Mouse (Mus musculus): Measurements from ENCODE around the gene Cdc42bpg. TPM values are rescaled to one million over a fixed set of nuclear protein-coding genes. Genes with fewer than 3 reads are reported as not detected.

Gene Cdc42bpg
- total RNA-seq, 2 experiments from 2014 or later = 3.9 to 4.6 TPM

DNA sequence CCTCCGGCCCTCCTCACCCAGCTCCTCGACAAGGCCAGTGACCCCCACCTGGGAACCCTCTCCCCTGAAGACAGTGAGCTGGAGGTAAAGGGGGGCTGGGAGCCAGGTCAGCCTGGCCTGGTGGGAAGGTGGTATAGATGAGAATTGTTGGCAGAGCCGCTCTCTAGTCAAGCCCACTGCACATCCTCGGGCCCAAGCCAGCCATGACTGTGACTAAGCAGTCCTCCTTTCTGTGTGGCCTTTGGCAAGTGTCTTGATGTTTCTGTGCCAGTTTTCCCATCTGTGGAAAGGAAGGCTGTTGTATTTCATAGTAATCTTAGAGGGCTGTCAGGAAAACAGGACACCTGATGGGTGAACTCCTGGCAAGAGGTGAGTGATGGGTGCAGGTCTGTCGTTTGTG is 37.7 kb downstream of the Cdc42bpg start:
- DNase-seq (ENCODE audit: extremely low spot score in 1 of 2, low spot score in 1 of 2) = no peak

DNA sequence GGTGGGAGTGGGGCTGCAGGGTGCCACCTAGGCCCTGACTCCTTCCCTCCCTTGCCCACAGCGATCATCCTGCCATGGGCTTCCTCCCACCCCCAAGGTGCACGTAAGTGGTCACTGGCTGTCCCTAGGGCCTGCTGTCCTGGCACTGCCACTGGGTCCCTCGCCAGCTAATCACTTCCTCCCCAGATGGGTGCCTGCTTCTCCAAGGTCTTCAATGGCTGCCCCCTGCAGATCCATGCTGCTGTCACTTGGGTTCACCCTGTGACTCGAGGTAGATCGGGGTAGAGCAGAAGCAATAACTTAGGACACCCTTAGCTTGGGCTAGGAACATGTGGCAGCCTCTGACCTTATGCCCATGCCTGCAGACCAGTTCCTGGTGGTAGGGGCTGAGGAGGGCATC is 39.8 kb downstream of the Cdc42bpg start:
- no peak for DNase-seq (ENCODE audit: extremely low spot score in 1 of 2, low spot score in 1 of 2)

GRCm38 (mm10) chr19:6346661-6347060 is 40.4 kb downstream of the Cdc42bpg start:
- DNase-seq (ENCODE audit: extremely low spot score in 1 of 2, low spot score in 1 of 2) = no peak

DNA sequence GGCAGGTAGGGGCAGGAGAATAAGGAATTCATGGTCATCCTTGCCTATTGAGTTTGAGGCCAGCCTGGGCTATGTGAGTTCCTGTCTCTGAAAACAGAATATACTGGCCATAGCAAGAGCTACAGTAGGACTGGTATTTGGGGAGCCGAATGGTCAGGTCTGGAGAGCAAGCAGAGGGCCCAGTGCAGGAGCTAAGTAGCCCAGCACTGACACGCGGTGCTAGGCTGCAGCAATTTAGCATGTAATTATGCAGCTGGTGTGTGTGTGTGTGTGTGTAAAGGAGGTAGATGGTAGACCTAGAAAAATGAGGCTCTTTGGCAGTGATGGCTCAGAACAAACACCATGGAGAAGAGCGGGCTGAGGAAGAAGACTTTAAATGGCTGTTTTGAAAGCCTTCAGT is 41.4 kb downstream of the Cdc42bpg start:
- no peak for DNase-seq (ENCODE audit: extremely low spot score in 1 of 2, low spot score in 1 of 2)

DNA sequence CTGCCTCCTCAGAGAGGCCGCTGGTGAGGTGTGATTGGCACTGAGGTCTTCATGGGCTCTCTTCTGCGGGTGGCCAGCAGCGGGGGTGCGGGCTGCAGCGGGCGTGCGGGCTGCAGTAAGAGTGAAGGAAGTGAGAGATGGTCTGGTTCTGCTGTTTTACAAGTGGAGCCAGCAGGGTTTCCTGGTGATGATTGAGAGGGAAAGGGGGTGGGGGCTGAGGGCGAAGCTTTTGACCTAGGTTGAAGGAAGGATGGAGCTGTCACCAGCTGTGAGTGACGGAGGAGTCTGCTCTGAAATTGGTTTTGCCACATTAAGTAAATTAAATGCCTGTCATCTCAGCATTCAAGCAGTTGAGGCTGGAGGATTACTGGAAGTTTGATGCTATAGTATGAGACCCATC is 42.5 kb downstream of the Cdc42bpg start:
- no peak for DNase-seq (ENCODE audit: extremely low spot score in 1 of 2, low spot score in 1 of 2)

GRCm38 (mm10) chr19:6349215-6349983 is 43.1 kb downstream of the Cdc42bpg start:
- no peak for DNase-seq (ENCODE audit: extremely low spot score in 1 of 2, low spot score in 1 of 2)

GRCm38 (mm10) chr19:6351431-6352106 is 45.3 kb downstream of the Cdc42bpg start:
- no peak for DNase-seq (ENCODE audit: extremely low spot score in 1 of 2, low spot score in 1 of 2)

- no peak for DNase-seq (ENCODE audit: extremely low spot score in 1 of 2, low spot score in 1 of 2)
These were observed 45.9 kb downstream of the Cdc42bpg start for GRCm38 (mm10) chr19:6352107-6352505.

- DNase-seq (ENCODE audit: extremely low spot score in 1 of 2, low spot score in 1 of 2) = no peak
These were observed 47.8 kb downstream of the Cdc42bpg start for GRCm38 (mm10) chr19:6354030-6354429.

DNA sequence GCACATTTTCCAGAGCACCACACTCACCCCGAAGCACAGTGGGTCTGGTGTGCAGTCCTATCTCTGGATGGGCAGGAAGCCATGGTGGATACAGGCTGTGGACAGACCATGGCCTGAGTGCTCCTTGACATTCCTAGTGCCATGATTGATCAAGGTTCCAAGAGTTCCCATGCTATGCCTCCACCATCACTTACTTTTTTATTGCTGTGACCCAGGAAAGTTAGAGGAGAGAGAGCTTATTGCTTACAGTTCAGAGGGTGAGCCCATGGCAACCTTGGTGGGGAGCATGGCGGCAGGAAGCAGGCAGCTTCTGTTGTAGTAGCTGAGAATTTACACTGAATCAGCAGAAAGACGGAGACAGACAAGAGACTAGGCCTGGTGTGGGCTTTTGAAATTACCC is 55.0 kb downstream of the Cdc42bpg start:
- no peak for DNase-seq (ENCODE audit: extremely low spot score in 1 of 2, low spot score in 1 of 2)

GRCm38 (mm10) chr19:6363091-6363410 is 56.8 kb downstream of the Cdc42bpg start:
- no peak for DNase-seq (ENCODE audit: extremely low spot score in 1 of 2, low spot score in 1 of 2)

DNA sequence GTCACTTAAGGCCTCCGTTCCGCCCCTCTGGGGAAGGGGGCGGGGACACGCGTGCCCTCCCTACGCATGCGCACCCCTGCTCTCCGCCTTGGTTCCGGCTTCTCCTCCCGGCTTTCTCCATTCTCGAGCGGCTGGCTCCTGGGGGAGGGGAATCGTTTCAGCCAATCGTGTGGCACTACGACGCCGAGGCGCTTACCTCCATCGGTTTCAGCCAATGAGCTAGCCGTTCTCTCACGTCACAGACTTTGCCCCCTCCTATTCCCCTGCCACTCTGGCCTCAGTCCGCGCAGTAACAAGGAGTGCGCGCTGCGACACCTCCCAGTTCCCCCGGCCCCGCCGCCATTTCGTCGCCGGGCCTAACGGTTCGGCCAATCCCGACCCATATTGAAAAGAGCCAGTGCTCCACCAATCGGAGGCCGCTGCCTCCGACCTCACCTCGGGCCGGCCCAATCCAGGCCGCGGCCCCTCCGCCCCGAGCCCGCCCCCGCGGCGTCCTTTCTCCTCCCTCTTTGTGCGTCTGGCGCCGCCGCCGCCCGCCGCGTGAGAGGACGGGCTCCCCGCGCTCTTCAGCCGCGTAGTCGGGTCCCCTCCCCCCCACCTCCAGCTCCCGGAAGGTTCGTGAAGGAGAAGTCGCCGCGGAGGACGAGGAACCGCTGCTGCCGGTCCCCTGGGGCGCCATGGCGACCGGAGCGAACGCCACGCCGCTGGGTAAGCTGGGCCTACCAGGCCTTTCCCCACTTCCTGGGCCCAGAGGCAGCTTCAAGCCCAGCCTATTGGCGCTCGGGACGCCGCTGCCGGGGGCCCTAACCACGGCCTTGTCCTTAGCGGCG is 57.4 kb downstream of the Cdc42bpg start, which contains the start of gene Sf1:
Gene Sf1 (plus strand): TSS at position 280 of the 830 bp plus-strand sequence.
- peak; percentile 96 for DNase-seq (ENCODE audit: extremely low spot score in 1 of 2, low spot score in 1 of 2)

DNA sequence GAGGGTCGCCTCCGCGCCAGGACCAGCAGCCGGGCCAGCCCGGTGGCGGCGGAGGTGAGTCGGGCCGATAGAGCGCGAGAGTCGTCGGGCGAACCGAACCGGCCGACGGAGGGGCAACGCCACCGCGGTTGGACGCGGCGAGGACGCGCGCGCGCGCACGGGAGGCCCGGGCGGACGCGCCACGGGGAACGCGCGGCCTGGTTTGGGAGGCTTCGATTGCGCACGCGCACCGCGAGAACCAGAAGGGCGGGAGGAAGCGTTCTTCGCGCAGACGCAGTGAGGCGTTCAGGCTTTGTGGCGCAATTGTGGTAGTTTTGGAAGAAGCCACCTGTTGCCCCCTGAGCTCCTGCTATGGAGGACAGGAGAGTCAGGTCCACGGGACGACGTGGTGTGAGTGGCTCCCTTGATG is 58.1 kb downstream of the Cdc42bpg start:
- DNase-seq (ENCODE audit: extremely low spot score in 1 of 2, low spot score in 1 of 2) = peak; percentile 85 to 88

DNA sequence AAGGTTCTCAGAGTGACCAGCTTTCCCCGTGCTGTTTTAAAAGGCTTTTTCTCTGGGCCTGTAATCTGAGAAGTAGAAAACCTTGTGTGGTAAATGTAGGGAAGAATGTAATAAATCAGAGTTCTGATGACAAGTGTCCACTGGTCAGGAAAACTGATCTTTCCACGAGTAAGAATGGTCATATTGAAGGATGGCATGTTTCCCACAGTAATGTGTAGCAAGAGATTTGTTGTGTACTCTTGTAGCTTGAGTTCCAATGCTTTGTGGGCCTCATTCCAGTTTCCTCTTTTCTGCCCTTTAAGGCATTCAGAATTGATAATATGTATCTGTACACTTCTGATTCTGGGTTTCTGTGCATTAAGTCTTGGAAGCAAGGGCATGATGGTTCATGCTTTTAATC is 58.6 kb downstream of the Cdc42bpg start:
- DNase-seq (ENCODE audit: extremely low spot score in 1 of 2, low spot score in 1 of 2) = no peak

DNA sequence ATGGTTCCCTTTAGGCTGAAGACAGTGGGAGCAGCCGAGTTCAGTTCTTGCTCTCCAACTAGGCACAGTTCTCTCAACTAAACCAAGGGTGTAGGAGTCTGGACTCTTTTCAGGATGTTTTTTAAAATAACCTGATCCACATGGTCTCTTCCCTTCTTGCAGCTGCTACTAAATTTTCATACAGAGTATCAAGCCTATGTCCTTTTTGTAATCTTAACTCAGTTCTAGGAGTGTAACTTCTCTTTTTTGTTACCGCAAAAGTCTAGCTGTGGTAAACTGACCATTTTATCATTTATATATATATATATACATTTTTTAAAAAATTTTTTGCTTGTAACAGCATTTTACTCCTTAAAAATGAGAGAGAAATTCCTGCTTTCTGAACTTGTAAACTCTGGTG is 63.9 kb downstream of the Cdc42bpg start:
- no peak for DNase-seq (ENCODE audit: extremely low spot score in 1 of 2, low spot score in 1 of 2)

- DNase-seq (ENCODE audit: extremely low spot score in 1 of 2, low spot score in 1 of 2) = no peak
These were observed 66.2 kb downstream of the Cdc42bpg start for GRCm38 (mm10) chr19:6372433-6372832.

DNA sequence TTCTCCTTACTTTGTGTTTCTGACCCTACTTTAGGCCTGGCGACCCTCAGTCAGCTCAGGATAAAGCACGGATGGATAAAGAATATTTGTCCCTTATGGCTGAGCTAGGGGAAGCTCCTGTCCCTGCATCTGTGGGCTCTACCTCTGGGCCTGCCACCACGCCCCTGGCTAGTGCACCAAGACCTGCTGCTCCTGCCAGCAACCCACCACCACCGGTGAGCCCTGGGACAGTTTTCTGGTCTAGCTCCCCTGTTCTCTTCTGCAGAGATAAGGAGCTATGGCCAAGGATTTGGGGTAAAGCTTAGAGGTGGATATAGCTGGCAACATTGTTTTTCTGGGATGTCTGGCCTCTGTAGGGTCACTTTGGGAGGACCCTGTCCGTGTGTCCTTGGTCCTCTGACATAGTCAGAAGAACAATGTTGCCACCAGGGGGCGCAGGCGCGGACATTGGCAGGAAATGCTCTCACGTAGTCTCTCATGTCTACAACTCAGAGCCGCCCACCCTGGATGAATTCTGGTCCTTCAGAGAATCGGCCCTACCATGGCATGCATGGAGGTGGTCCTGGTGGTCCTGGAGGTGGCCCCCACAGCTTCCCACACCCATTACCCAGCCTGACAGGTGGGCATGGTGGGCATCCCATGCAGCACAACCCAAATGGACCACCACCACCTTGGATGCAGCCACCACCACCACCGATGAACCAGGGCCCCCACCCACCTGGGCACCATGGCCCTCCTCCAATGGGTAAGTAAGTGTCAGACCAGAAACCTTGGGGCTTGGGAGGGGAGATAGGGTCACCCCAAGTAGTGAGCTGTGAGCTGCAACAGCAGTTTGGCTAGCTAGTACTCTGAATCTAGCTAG is 67.5 kb downstream of the Cdc42bpg start:
- peak; percentile 69 to 94 for DNase-seq (ENCODE audit: extremely low spot score in 1 of 2, low spot score in 1 of 2)

GRCm38 (mm10) chr19:6374571-6374970 is 68.3 kb downstream of the Cdc42bpg start:
- no peak for DNase-seq (ENCODE audit: extremely low spot score in 1 of 2, low spot score in 1 of 2)
